Mouse (Mus musculus) myocyte (in vitro differentiated cells): ENCODE measurements at regions not wholly inside any gene's neighbourhood (a gene's known extent, or its start where the extent isn't known, plus 50 kb on each side); places are given as distances from the start of the nearest gene placed in this dataset.

Experiments
- MYOD1 ChIP-seq, 3 experiments: IDR thresholded peaks; one replicate each; pipeline ENCODE4 v1.6.1; 2011; ENCODE audit warnings: control low read depth in 2 of 3, low read depth in 2 of 3, mild to moderate bottlenecking in 2 of 3, moderate library complexity in 1 of 3; ENCODE audit not compliant: insufficient read length in 2 of 3, control insufficient read depth in 1 of 3
- POLR2A ChIP-seq: IDR thresholded peaks from one replicate; pipeline ENCODE4 v1.6.1; 2011; ENCODE audit warnings: low read depth, mild to moderate bottlenecking, control low read depth, moderate library complexity; ENCODE audit not compliant: insufficient read length
- POLR2AphosphoS2 ChIP-seq: IDR thresholded peaks from one replicate; pipeline ENCODE4 v1.6.1; 2011; ENCODE audit warnings: low read depth, control low read depth; ENCODE audit not compliant: insufficient read length

GRCm38 (mm10) chr11:17326695-17327094, 69.3 kb downstream of the C1d start:
- TF ChIP-seq POLR2A, result no peak
- TF ChIP-seq MYOD1 (IDR thresholded peaks at IDR 0.05; ENCODE audit: control insufficient read depth in 1 of 3, insufficient read length in 2 of 3, low read depth in 2 of 3), result no peak
- TF ChIP-seq POLR2AphosphoS2, result no peak
